Mouse (Mus musculus): ENCODE data around the gene Foxp1.

GRCm38 (mm10) chr6:99053998-99054397 lies 468.5 kb downstream of the Foxp1 start:
- TF ChIP-seq POLR2A (IDR thresholded peaks at IDR 0.05; ENCODE audit: control insufficient read depth in 1 of 2, insufficient read depth in 1 of 2, low read depth in 1 of 2, low read length in 2 of 2, poor library complexity in 1 of 2) (no peak), MEF2A (IDR thresholded peaks at IDR 0.05; ENCODE audit: extremely low read depth, insufficient replicate concordance, low read depth, low read length, poor library complexity, severe bottlenecking) (no peak), CTCF (IDR thresholded peaks at IDR 0.05 in 2 of 3, conservative IDR thresholded peaks at IDR 0.05 in 1 of 3; ENCODE audit: control insufficient read depth in 1 of 3, insufficient read depth in 1 of 3, low read depth in 2 of 3, low read length in 3 of 3, poor library complexity in 1 of 3, severe bottlenecking in 1 of 3) (no peak), E2F4 (IDR thresholded peaks at IDR 0.05; ENCODE audit: borderline replicate concordance, low read depth, low read length) (no peak), ZMIZ1 (IDR thresholded peaks at IDR 0.05; ENCODE audit: low read depth, low read length) (no peak), EP300 (IDR thresholded peaks at IDR 0.05; ENCODE audit: low read depth in 1 of 2, low read length in 2 of 2) (no peak), MAZ (IDR thresholded peaks at IDR 0.05; ENCODE audit: low read depth, low read length) (no peak), ELF1 (IDR thresholded peaks at IDR 0.05; ENCODE audit: low read depth, low read length) (no peak), TCF12 (IDR thresholded peaks at IDR 0.05; ENCODE audit: low read depth, low read length) (no peak), USF1 (IDR thresholded peaks at IDR 0.05; ENCODE audit: low read depth, low read length) (no peak), UBTF (IDR thresholded peaks at IDR 0.05; ENCODE audit: borderline replicate concordance, insufficient read depth, low read depth, low read length) (no peak), TAL1 (IDR thresholded peaks at IDR 0.05; ENCODE audit: low read length) (no peak), BHLHE40 (IDR thresholded peaks at IDR 0.05; ENCODE audit: borderline replicate concordance, low read depth, low read length) (no peak), MAX (IDR thresholded peaks at IDR 0.05; ENCODE audit: low read length) (no peak)

All from MEL (cell line).